Mouse (Mus musculus): ENCODE measurements around the gene Lrrc7. TPM values are rescaled to one million over a fixed set of nuclear protein-coding genes. Genes with fewer than 3 reads are reported as not detected.
A peak's percentile ranks its signal among the peaks of the same experiment; 100 is the strongest.

The Lrrc7 gene
- total RNA-seq, 2 experiments from 2014 or later = not detected

DNA sequence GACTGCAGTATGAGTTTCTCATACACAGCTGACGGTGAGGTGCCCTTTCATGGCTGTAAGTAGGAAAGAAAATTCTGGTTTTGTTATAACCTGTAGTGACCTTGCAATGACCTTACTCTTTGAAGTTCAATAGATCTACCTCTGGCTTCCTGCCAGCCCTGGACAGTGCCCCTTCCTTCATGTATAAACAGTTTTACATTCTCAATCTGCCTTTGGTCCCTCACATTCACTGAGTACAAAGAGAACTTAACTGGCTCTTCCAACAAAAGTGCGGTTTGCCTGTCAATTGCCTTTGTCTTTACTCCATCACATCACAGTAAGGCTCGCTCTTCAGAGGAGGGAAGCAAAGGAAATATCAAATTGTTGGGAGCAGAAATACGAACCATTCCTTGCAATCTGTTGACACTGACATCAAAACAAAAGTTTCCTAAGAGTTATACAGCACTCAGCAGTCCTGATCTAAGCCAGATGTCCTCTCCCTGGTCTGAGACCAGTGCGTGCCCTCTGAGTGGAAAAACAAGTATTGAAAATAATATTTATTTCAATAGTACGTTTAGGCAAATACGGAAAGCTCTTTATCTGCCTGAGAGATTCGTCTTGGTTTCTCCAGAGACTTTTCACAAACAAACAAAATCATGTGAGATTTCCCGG is 493.3 kb downstream of the Lrrc7 start:
- no peak for DNase-seq (ENCODE audit: low spot score)

DNA sequence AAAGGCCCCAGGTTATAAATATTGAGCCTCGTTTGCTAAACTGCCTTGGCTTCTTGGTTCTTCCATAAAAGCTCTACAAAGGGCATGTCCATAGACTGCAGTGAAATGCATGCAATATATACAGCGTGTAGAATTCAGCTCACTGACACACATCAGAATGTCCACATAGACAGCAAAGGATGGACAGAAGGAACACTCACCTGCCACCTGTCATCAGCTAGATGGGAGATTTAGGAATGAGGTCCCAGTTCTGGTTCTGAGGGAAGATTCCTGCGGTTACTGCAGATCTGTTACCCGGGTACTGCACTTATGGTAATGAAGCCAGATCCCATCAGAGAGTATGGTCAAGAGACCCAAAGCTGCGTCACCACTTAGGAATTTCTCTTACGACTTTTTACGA is 494.1 kb downstream of the Lrrc7 start:
- DNase-seq (ENCODE audit: low spot score) = no peak

DNA sequence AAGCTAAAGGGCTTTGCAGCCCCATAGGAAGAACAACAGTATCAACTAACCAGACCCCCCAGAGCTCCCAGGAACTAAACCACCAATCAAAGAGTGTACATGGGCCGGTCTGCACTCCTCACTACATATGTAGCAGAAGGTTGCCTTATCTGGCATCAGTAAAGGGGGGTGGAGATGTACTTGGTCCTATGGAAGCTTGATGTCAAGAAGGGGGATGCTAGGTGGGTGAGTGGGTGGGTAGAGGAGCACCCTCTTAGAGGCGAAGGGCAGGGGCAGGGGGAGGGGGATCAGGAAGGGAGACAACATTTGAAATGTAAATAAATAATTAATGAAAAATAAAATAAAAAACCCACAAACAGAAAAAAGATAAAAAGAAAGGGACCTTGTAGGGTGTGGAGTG is 496.8 kb downstream of the Lrrc7 start:
- DNase-seq (ENCODE audit: low spot score) = no peak

DNA sequence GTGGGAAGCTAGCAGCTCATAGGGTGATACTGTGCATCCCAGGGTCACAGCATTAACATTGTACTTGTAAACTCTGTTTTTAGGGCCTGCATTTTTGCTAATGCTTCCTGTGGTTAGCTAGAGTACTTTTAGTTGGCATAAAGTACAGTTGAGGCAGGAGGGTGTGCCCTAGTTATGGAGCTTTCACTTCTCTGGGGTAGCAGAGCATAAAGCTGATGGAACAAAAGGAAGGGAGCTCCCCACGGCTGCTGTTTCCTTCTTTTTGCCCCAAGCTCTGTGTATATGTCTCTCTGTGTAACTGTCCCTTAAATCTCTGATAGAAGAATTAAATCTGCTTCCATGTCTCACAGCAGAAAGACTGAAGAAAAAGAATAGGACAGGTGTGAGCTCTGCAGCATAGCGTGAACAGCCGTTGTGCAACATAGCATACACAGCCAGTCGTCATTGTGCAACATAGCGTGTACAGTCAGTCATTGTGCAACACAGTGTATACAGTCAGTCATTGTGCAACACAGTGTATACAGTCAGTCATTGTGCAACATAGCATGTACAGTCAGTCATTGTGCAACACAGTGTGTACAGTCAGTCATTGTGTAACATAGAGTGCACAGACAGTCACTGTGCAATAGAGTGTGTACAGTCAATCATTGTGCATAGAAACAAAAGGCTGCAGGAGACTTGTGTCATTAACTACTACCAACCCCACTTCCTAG is 500.1 kb downstream of the Lrrc7 start:
- no peak for DNase-seq (ENCODE audit: low spot score)

GRCm38 (mm10) chr3:158060621-158061291 is 501.3 kb downstream of the Lrrc7 start:
- no peak for DNase-seq (ENCODE audit: low spot score)

- DNase-seq (ENCODE audit: low spot score) = no peak
Observed at GRCm38 (mm10) chr3:158049508-158049907, 512.5 kb downstream of the Lrrc7 start.

GRCm38 (mm10) chr3:158040755-158041154 is 521.3 kb downstream of the Lrrc7 start:
- DNase-seq (ENCODE audit: low spot score) = no peak

GRCm38 (mm10) chr3:158038106-158038505 is 523.9 kb downstream of the Lrrc7 start:
- no peak for DNase-seq (ENCODE audit: low spot score)

GRCm38 (mm10) chr3:158036329-158036988 is 525.6 kb downstream of the Lrrc7 start, which contains the start of the genes Srsf11 and Lrrc40:
Gene Srsf11 (minus strand): TSS chr3:158036639.
Gene Lrrc40 (plus strand): TSS chr3:158036662.
- peak; percentile 94 for DNase-seq (ENCODE audit: low spot score)

- peak; percentile 1 for DNase-seq (ENCODE audit: low spot score)
Observed at GRCm38 (mm10) chr3:158035866-158036265, 526.2 kb downstream of the Lrrc7 start.
